Mouse (Mus musculus): Measurements from ENCODE around the gene Ddb1. TPM values are rescaled to one million over a fixed set of nuclear protein-coding genes. Genes with fewer than 3 reads are reported as not detected.

The Ddb1 gene
- polyA plus RNA-seq, 1 experiment from 2014 or later: 204 TPM

DNA sequence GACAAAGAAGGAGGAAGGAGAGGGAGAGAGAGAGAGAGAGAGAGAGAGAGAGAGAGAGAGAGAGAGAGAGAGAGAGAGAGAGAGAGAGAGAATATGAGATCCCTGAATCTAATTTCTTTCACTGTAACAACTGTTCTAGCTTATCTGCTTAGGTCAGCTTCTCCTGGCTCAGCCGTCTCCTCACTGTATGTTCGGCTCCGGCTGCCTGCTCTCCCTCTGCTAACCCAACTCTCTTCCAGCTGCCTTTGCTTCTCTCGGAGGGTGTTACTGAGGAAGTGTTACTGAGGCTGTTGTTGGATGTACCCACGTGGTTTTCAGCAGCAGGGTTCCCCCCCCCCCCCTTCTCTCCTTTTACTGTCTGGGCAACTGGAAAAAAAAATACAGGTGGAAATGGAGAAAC is 35.0 kb downstream of the Ddb1 start:
- no peak overlapping the region for H3K27ac ChIP-seq
- H3K4me1 ChIP-seq (replicated peaks): peaks cover 5% of the 10 kb centered on the region
- no peak overlapping the region for H3K4me3 ChIP-seq
- no peak for ATAC-seq (replicated peaks; ENCODE audit: insufficient number of reproducible peaks, insufficient read depth, low FRiP score, low read depth)
- H3K27me3 ChIP-seq: peaks cover 14% of the 10 kb centered on the region; the same call in 1 of the 2 replicates
- H3K4me2 ChIP-seq: peak overlapping the region; percentile 13; the same call in 1 of the 2 replicates
- no peaks in the 10 kb centered on the region for H3K9me3 ChIP-seq (replicated peaks)
- no peaks in the 10 kb centered on the region for H3K36me3 ChIP-seq
- H3K9ac ChIP-seq: no peak overlapping the region
- 4% methylated on average over 5 of the region's 5 CpGs for WGBS

DNA sequence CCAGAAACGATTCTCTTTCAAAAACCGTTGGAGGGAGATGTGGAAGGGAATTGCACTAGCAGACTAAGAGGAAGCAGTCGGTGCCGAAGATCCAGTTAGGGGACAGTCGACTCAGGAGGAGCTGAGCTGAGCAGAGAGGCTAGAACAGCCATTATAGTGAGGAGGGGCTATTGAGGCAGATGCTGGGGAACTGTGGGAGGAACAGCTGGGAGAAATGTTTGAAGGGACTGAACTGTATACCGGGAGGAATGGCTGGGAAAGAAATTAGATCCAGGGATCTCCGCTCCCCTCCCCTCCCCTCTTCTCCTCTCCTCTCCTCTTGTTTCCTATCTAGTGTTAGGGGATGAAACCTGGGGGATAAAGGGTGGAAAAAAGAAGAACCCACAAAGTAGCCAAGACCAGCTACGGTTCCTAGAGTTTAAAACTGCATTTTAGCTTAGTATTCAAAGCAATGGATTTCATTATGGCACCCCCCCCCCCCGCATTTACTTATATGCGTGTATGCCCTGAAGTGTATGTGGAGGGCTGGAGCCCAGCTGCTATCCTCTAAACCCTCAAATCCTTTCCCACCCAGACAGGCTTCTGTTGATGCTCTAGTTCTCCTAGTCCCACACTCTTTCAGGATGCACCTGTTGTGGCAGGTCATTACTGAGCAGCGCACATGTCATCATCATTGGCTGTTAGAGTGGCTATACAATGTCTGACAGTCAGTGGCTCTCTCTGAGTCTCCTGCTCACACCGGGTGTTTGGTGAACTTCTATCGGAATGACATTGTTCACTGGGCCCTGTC is 35.7 kb downstream of the Ddb1 start:
- ATAC-seq (replicated peaks; ENCODE audit: insufficient number of reproducible peaks, insufficient read depth, low FRiP score, low read depth): no peak
- no peak overlapping the region for H3K4me3 ChIP-seq
- WGBS: 45% methylated on average over 13 of the region's 13 CpGs
- H3K27me3 ChIP-seq: peaks cover 14% of the 10 kb centered on the region; the same call in 1 of the 2 replicates
- H3K9me3 ChIP-seq (replicated peaks): no peaks in the 10 kb centered on the region
- H3K9ac ChIP-seq: no peak overlapping the region
- peaks cover 3% of the 10 kb centered on the region; the same call in 1 of the 2 replicates for H3K4me1 ChIP-seq (replicated peaks)
- no peaks in the 10 kb centered on the region for H3K36me3 ChIP-seq
- no peak overlapping the region for H3K27ac ChIP-seq
- H3K4me2 ChIP-seq: peak overlapping the region; percentile 13; the same call in 1 of the 2 replicates

DNA sequence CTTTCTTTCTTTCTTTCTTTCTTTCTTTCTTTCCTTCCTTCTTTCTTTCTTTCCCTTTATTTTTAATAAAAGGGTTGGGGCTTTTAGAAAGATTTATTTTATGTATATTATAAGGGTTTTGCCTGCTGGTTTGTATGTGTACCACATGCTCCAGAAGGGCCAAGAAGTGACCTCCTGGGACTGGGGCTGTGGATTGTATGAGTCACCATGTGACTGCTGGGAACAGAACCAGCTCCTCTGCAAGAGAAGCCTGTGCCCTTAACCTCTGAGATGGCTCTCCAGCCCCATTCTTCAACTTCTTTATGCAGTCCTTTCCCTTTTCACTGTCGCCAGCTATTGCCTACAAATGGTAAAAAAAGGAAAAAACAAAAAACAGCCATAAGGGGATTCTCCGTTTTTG is 40.5 kb downstream of the Ddb1 start:
- 81% methylated on average over 2 of the region's 2 CpGs for WGBS
- Histone ChIP-seq H3K27me3 (peaks cover 16% of the 10 kb centered on the region; the same call in 1 of the 2 replicates), H3K27ac (no peak overlapping the region), H3K4me2 (no peak overlapping the region), H3K4me1 (replicated peaks) (no peaks in the 10 kb centered on the region), H3K4me3 (no peak overlapping the region), H3K9me3 (replicated peaks) (no peaks in the 10 kb centered on the region), H3K36me3 (no peaks in the 10 kb centered on the region), H3K9ac (no peak overlapping the region)
- ATAC-seq (replicated peaks; ENCODE audit: insufficient number of reproducible peaks, insufficient read depth, low FRiP score, low read depth): no peak

DNA sequence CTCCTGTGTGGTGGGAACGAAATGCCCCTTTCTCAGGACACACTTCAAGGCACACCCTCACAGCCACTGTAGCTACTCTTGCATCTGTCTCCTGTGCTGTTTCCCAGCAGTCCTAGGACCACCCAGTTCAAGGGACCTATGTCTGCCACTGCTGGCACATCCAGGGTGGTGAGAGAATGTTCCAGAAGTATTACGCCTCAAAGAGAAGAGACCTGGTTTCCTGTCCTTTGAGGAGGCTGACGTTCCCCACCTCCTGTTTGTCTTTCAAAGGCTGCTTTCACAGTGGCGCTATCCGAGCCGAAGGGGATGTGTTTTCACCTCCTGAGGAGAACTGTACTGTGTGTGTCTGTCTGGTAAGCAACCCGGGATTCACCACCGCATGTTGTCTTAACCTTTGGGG is 43.0 kb downstream of the Ddb1 start:
- WGBS: 64% methylated on average over 8 of the region's 8 CpGs
- no peaks in the 10 kb centered on the region for H3K4me1 ChIP-seq (replicated peaks)
- H3K27ac ChIP-seq: no peak overlapping the region
- no peak overlapping the region for H3K4me3 ChIP-seq
- no peaks in the 10 kb centered on the region for H3K36me3 ChIP-seq
- H3K4me2 ChIP-seq: no peak overlapping the region
- 0 out of 2 replicates have a peak, but pooled peaks cover 2% of the 10 kb centered on the region for H3K27me3 ChIP-seq
- no peak overlapping the region for H3K9ac ChIP-seq
- no peaks in the 10 kb centered on the region for H3K9me3 ChIP-seq (replicated peaks)
- ATAC-seq (replicated peaks; ENCODE audit: insufficient number of reproducible peaks, insufficient read depth, low FRiP score, low read depth): no peak

DNA sequence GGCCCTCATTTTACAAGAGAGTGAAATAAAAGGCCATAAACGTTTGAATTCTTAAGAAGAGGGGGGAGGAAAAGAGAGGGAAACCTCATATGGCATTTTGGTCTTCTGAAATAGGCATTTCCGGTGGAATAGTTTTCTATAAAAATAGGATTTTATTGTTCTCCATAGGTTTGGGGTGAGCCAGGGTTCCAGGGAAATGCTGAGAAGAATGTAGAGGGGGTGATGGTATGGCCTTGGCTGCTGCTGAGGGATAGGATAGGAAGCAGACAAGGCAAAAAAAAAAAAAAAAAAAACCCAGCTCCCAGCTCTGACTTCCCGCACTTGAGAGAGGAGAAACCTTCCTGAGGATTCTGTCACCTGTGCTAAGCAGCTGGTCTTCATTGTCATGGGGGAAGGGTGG is 50.9 kb downstream of the Ddb1 start:
- Histone ChIP-seq H3K9ac (no peak overlapping the region), H3K36me3 (no peaks in the 10 kb centered on the region), H3K4me1 (replicated peaks) (peaks cover 3% of the 10 kb centered on the region; the same call in 1 of the 2 replicates), H3K4me3 (no peak overlapping the region), H3K9me3 (replicated peaks) (no peaks in the 10 kb centered on the region), H3K27ac (no peak overlapping the region), H3K4me2 (no peak overlapping the region), H3K27me3 (no peaks in the 10 kb centered on the region)
- WGBS: 45% methylated on average over 3 of the region's 3 CpGs
- ATAC-seq (replicated peaks; ENCODE audit: insufficient number of reproducible peaks, insufficient read depth, low FRiP score, low read depth): no peak

DNA sequence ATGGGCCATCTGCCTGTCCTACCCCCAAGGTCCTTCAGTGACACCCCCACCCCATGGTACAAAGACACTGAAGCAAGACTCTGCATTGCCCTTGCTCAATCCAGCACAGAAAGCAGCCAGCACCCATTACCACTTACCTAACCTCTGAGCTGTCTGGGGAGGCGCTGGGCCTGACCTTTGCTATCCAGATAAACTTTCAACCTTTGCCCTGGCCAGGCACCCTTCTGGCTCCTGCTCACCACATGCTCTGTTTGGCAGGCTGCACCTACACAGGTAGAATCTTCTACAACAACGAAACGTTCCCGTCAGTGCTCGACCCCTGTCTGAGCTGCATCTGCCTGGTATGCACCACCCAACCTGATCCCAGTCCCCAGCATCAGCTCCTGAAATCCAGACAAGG is 52.6 kb downstream of the Ddb1 start:
- H3K4me3 ChIP-seq: no peak overlapping the region
- no peaks in the 10 kb centered on the region for H3K36me3 ChIP-seq
- H3K27ac ChIP-seq: no peak overlapping the region
- no peaks in the 10 kb centered on the region for H3K27me3 ChIP-seq
- H3K4me1 ChIP-seq (replicated peaks): peaks cover 3% of the 10 kb centered on the region; the same call in 1 of the 2 replicates
- no peak overlapping the region for H3K9ac ChIP-seq
- H3K4me2 ChIP-seq: no peak overlapping the region
- 75% methylated on average over 5 of the region's 5 CpGs for WGBS
- H3K9me3 ChIP-seq (replicated peaks): no peaks in the 10 kb centered on the region
- ATAC-seq (replicated peaks; ENCODE audit: insufficient number of reproducible peaks, insufficient read depth, low FRiP score, low read depth): no peak

DNA sequence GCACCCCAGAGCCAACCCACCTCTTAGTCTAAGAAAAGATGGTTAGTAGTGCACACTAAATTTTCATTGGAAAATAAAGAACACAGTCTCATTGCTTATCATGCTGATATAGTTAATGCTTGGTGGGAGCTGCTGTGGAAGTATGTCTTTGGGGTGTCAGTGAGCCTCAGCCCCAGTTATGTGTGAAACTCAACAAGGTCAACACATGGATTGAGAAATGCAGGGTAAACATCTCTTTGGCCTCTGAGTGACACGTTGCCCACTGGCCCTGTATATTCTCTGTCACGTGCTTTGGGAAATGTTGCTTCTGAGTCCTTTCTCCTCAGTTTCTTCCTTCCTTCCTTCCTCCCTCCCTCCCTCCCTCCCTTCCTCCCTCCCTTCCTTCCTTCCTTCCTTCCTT is 53.3 kb downstream of the Ddb1 start:
- ATAC-seq (replicated peaks; ENCODE audit: insufficient number of reproducible peaks, insufficient read depth, low FRiP score, low read depth): no peak
- Histone ChIP-seq H3K36me3 (no peaks in the 10 kb centered on the region), H3K4me3 (no peak overlapping the region), H3K9ac (no peak overlapping the region), H3K4me2 (no peak overlapping the region), H3K9me3 (replicated peaks) (no peaks in the 10 kb centered on the region), H3K27me3 (no peaks in the 10 kb centered on the region), H3K27ac (no peak overlapping the region), H3K4me1 (replicated peaks) (peaks cover 3% of the 10 kb centered on the region; the same call in 1 of the 2 replicates)
- 72% methylated on average over 2 of the region's 2 CpGs for WGBS

DNA sequence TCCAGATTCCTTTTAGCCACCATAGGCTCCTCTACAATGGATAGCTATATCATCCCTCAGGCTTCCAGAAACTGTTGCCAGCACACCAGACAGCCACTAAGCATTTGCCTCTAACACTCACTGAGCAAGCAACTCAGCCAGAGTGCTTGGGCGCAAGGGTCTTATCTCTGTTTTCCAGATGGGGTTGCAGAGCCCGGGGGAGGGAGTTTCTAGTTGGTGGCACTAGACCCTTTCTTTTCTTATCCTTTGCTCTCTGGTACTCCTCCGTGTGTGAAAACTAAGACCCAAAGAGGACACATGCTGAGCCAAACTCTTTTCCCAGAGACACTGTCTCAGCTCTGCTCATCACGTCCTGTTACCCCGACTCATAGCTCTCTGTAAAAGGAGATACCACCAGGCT is 56.2 kb downstream of the Ddb1 start:
- no peak overlapping the region for H3K4me3 ChIP-seq
- no peaks in the 10 kb centered on the region for H3K36me3 ChIP-seq
- H3K4me2 ChIP-seq: no peak overlapping the region
- no peak for ATAC-seq (replicated peaks; ENCODE audit: insufficient number of reproducible peaks, insufficient read depth, low FRiP score, low read depth)
- no peaks in the 10 kb centered on the region; the same call in 1 of the 2 replicates for H3K27me3 ChIP-seq
- WGBS: 46% methylated on average over 5 of the region's 5 CpGs
- H3K4me1 ChIP-seq (replicated peaks): peaks cover 3% of the 10 kb centered on the region; the same call in 1 of the 2 replicates
- no peaks in the 10 kb centered on the region for H3K9me3 ChIP-seq (replicated peaks)
- no peak overlapping the region for H3K9ac ChIP-seq
- no peak overlapping the region for H3K27ac ChIP-seq

DNA sequence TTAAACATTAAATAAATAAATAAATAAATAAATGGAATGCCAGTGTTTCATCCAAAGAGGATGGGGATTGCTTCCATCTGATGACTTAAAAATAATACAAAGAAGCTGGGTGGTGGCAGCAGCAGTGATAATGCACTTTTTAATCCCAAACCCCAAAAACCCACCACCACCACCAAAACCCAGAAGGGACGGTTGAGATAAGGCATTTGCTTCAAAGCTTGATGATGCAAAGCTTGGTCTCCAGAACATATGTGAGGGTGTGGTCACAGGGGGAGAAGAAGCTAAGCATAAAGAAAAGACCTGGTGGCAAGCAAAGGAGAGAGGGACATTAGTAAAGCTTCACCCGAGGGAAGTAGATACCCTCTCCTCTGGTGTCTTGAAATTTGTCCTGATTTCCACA is 56.8 kb downstream of the Ddb1 start:
- ATAC-seq (replicated peaks; ENCODE audit: insufficient number of reproducible peaks, insufficient read depth, low FRiP score, low read depth): no peak
- no peak overlapping the region for H3K4me3 ChIP-seq
- H3K9me3 ChIP-seq (replicated peaks): no peaks in the 10 kb centered on the region
- H3K27ac ChIP-seq: no peak overlapping the region
- H3K4me2 ChIP-seq: no peak overlapping the region
- no peak overlapping the region for H3K9ac ChIP-seq
- no peaks in the 10 kb centered on the region for H3K36me3 ChIP-seq
- H3K4me1 ChIP-seq (replicated peaks): no peaks in the 10 kb centered on the region
- no peaks in the 10 kb centered on the region; the same call in 1 of the 2 replicates for H3K27me3 ChIP-seq
- 86% methylated on average over 2 of the region's 2 CpGs for WGBS

DNA sequence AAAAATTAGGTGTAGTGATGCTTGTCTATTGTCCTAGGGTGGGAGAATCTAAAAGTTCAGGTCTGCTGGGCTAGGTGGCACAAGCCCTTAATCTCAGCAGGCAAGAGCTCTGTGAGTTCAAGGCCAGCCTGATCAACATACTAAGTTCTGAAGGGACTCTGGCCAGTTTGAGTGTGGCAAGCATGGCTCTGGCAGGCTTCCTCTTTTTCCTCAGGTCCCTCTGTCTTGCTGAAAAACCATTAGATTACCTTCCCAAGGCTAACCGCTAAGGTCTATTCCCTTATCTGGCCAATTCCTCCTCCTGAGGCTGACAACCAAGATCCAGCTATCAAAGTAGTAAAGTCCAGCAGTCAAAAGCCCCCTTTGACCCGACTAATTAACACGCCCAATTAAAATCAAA is 57.5 kb downstream of the Ddb1 start:
- ATAC-seq (replicated peaks; ENCODE audit: insufficient number of reproducible peaks, insufficient read depth, low FRiP score, low read depth): no peak
- Histone ChIP-seq H3K4me1 (replicated peaks) (no peaks in the 10 kb centered on the region), H3K27me3 (no peaks in the 10 kb centered on the region; the same call in 1 of the 2 replicates), H3K9ac (no peak overlapping the region), H3K9me3 (replicated peaks) (no peaks in the 10 kb centered on the region), H3K4me2 (no peak overlapping the region), H3K36me3 (no peaks in the 10 kb centered on the region), H3K27ac (no peak overlapping the region), H3K4me3 (no peak overlapping the region)
- 55% methylated on average over 3 of the region's 3 CpGs for WGBS

DNA sequence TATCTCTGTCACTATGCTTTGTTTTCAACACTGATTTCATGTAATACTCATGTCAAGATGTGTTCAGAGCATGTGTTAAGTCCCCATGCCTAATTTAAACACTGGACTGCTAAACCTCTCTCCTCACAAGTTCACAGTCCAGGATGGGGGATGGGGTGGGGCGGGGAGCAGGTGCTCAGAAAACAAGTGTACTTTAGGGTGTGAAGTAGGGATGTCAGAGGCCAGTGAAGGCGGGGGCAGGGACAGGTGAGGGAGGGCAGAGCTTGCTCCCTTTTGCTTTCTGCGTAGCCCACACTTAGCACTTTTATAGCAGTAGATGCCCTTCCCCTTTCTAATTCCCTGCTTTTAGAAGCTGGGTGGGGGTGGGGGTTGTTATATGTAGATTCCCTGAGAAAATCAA is 60.0 kb downstream of the Ddb1 start:
- Histone ChIP-seq H3K27ac (no peak overlapping the region), H3K9ac (no peak overlapping the region)

DNA sequence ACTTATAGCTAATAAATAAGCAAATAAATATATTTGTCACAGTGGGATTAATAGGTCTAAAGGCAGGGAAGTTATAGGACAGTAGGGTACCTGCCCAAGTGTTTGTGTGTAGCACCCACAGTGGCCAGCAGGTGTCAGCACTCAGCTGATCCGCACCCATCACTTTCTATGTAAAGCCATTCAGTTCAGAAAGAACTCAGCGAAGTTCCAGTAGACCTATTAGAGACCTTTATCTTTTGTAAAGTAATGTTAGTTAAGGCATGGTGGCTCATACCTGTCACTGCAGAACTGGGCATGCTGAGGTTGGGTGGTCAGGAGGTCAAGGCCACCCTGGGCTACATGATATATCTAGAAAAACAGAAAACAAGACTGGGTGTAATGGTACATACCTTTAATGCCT is 60.4 kb downstream of the Ddb1 start:
- no peaks in the 10 kb centered on the region for H3K36me3 ChIP-seq
- H3K4me2 ChIP-seq: no peak overlapping the region
- H3K4me1 ChIP-seq (replicated peaks): no peaks in the 10 kb centered on the region
- H3K4me3 ChIP-seq: no peak overlapping the region
- no peak; the same call in 1 of the 2 replicates for ATAC-seq (replicated peaks; ENCODE audit: insufficient number of reproducible peaks, insufficient read depth, low FRiP score, low read depth)
- WGBS: 16% methylated on average over 2 of the region's 2 CpGs
- no peaks in the 10 kb centered on the region; the same call in 1 of the 2 replicates for H3K27me3 ChIP-seq
- H3K27ac ChIP-seq: no peak overlapping the region
- H3K9me3 ChIP-seq (replicated peaks): no peaks in the 10 kb centered on the region
- no peak overlapping the region for H3K9ac ChIP-seq

More for the DNA sequence above, 60.0 kb downstream of the Ddb1 start:
- H3K4me3 ChIP-seq: no peak overlapping the region
- H3K9me3 ChIP-seq (replicated peaks): no peaks in the 10 kb centered on the region
- H3K4me2 ChIP-seq: no peak overlapping the region
- no peaks in the 10 kb centered on the region for H3K4me1 ChIP-seq (replicated peaks)
- no peak for ATAC-seq (replicated peaks; ENCODE audit: insufficient number of reproducible peaks, insufficient read depth, low FRiP score, low read depth)
- WGBS: 52% methylated on average over 3 of the region's 3 CpGs
- H3K36me3 ChIP-seq: no peaks in the 10 kb centered on the region
- H3K27me3 ChIP-seq: no peaks in the 10 kb centered on the region; the same call in 1 of the 2 replicates

Data from heart, embryonic 15.5 days (tissue).